Mouse (Mus musculus): Measurements from ENCODE around the gene Clta. TPM values are rescaled to one million over a fixed set of nuclear protein-coding genes. Genes with fewer than 3 reads are reported as not detected.
A peak's percentile ranks its signal among the peaks of the same experiment; 100 is the strongest.

Clta gene
- polyA plus RNA-seq, 1 experiment from 2014 or later, result 136 TPM

DNA sequence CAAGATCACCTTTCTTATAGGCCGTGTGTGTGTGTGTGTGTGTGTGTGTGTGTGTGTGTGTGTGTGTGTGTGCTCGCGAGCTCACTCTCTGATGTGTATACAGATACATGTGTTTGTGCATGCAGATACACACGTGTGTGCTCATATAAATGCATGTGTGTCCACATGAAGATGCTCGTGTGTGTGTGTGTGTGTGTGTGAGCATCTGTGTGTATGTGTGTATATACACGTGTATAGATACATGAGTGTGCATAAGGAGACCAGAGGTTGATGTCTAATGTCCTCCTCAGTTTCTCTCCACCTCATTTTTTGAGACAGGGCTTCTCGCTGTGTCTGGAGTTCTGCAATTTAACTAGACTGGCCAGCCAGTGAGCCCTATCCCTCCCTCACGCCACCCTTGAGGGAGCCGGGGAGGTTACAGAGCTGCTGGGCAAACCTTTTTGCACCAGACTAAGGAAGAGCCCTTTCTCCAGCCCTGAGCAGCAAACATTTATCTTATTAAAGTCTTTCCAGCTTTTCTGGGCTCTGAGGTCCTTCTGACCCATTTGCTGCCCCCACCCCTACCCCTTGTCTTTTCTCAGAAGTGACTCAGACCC, 32.6 kb upstream of the Clta start:
- Histone ChIP-seq H3K4me1 (ENCODE audit: insufficient read depth) (peaks cover 60% of the 10 kb centered on the region), H3K9ac (replicated peaks) (peak overlapping the region; percentile 27; the same call in 1 of the 2 replicates), H3K27me3 (ENCODE audit: insufficient read depth, low read length) (no peaks in the 10 kb centered on the region), H3K4me2 (ENCODE audit: low read depth, low read length) (peak overlapping the region; percentile 46), H3K4me3 (ENCODE audit: low read depth, low read length) (no peak overlapping the region), H3K36me3 (replicated peaks; ENCODE audit: insufficient read depth, low read length) (peaks cover 20% of the 10 kb centered on the region), H3K9me3 (ENCODE audit: low read length) (no peaks in the 10 kb centered on the region), H3K27ac (ENCODE audit: low read depth) (peak overlapping the region; percentile 88)
- 56% methylated on average over 9 of the region's 9 CpGs for WGBS (ENCODE audit: insufficient replicate concordance)
- TF ChIP-seq CTCF (IDR thresholded peaks at IDR 0.05; ENCODE audit: low read depth), result no peak
- no peak for TF ChIP-seq EP300 (IDR thresholded peaks at IDR 0.05; ENCODE audit: low read depth)
- DNase-seq (no peak), ATAC-seq (no peak)

DNA sequence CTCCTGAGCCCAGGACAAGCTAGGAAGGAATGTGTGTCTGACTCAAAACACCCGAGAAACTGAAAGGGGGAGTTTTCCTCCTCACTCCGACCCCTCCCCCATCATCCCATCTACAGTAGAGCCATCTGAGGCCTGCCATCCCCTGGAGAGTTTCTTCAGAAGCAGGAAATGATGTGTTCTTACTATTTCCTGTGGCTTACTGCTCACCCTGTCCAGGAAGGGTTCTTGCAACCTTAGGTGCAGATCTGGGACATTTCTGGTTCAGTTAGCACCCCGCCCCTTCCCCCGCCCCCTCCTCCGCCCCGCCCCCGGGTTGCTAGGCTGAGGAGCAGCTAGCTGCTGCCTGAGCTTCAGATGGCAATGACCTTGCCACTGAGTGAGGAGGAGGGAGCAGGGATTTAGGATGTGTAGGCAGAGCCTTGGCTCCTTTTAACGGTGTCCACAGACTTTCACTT, 32.1 kb upstream of the Clta start:
- Histone ChIP-seq H3K4me3 (ENCODE audit: low read depth, low read length) (no peak overlapping the region), H3K9me3 (ENCODE audit: low read length) (no peaks in the 10 kb centered on the region), H3K4me1 (ENCODE audit: insufficient read depth) (peaks cover 54% of the 10 kb centered on the region), H3K27me3 (ENCODE audit: insufficient read depth, low read length) (no peaks in the 10 kb centered on the region), H3K4me2 (ENCODE audit: low read depth, low read length) (peak overlapping the region; percentile 46), H3K9ac (replicated peaks) (peak overlapping the region; percentile 27; the same call in 1 of the 2 replicates), H3K27ac (ENCODE audit: low read depth) (peak overlapping the region; percentile 88), H3K36me3 (replicated peaks; ENCODE audit: insufficient read depth, low read length) (peaks cover 20% of the 10 kb centered on the region)
- WGBS (ENCODE audit: insufficient replicate concordance), result 3% methylated on average over 7 of the region's 8 CpGs
- peak; percentile 61 for ATAC-seq
- TF ChIP-seq CTCF (IDR thresholded peaks at IDR 0.05; ENCODE audit: low read depth) (no peak), EP300 (IDR thresholded peaks at IDR 0.05; ENCODE audit: low read depth) (peak; percentile 61)
- peak; percentile 89 for DNase-seq

GRCm38 (mm10) chr4:43973526-43973981, 30.7 kb upstream of the Clta start:
- WGBS (ENCODE audit: insufficient replicate concordance), result 32% methylated on average over 4 of the region's 4 CpGs
- Histone ChIP-seq H3K9me3 (ENCODE audit: low read length) (no peaks in the 10 kb centered on the region), H3K27me3 (ENCODE audit: insufficient read depth, low read length) (no peaks in the 10 kb centered on the region), H3K27ac (ENCODE audit: low read depth) (peak overlapping the region; percentile 45), H3K9ac (replicated peaks) (no peak overlapping the region), H3K4me1 (ENCODE audit: insufficient read depth) (peaks cover 46% of the 10 kb centered on the region), H3K4me3 (ENCODE audit: low read depth, low read length) (no peak overlapping the region), H3K4me2 (ENCODE audit: low read depth, low read length) (peak overlapping the region; percentile 14; the same call in 1 of the 2 replicates), H3K36me3 (replicated peaks; ENCODE audit: insufficient read depth, low read length) (peaks cover 18% of the 10 kb centered on the region)
- no peak; the same call in 1 of the 2 replicates for TF ChIP-seq EP300 (IDR thresholded peaks at IDR 0.05; ENCODE audit: low read depth)
- TF ChIP-seq CTCF (IDR thresholded peaks at IDR 0.05; ENCODE audit: low read depth), result no peak
- DNase-seq (no peak), ATAC-seq (peak; percentile 10)

DNA sequence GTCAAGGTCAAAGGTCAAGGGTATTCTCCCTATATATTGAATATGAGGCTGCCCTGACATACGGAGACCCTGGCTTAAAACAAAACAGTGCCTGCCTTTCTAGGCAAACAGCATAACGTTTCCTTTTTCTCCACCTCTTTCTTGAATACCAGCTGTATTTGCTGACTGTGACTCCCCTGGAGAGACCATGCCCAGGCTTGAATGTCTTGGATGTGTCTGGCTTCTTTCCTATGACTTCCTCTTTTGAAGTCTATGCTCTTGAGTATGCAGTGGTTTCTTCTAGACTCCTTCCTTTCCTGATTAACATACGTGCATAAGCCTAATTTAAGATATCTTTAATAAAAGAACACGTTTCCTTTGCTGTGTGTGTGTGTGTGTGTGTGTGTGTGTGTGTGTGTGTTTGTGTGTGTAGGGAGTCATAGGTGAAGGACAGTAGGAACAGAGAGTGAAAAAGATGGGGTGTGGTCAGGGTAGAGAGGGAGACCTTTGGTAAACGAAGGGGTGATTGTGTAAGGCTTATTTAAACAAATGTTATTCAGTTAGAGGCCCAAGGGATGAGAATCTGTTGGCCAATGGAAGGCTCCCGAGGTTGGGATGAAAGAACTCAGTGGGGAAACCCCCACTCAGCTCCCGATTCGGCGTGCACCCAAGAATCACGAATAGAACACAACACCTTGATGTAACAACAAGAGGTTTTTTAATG, 29.2 kb upstream of the Clta start:
- Histone ChIP-seq H3K27me3 (ENCODE audit: insufficient read depth, low read length) (no peaks in the 10 kb centered on the region), H3K4me2 (ENCODE audit: low read depth, low read length) (no peak overlapping the region), H3K9me3 (ENCODE audit: low read length) (no peaks in the 10 kb centered on the region), H3K9ac (replicated peaks) (no peak overlapping the region), H3K36me3 (replicated peaks; ENCODE audit: insufficient read depth, low read length) (peaks cover 15% of the 10 kb centered on the region), H3K4me3 (ENCODE audit: low read depth, low read length) (no peak overlapping the region), H3K4me1 (ENCODE audit: insufficient read depth) (peaks cover 49% of the 10 kb centered on the region), H3K27ac (ENCODE audit: low read depth) (peak overlapping the region; percentile 45)
- 44% methylated on average over 10 of the region's 10 CpGs for WGBS (ENCODE audit: insufficient replicate concordance)
- no peak for DNase-seq
- ATAC-seq, result peak; percentile 85
- TF ChIP-seq EP300 (IDR thresholded peaks at IDR 0.05; ENCODE audit: low read depth) (0 out of 2 replicates have a peak, but pooled peaks have one; percentile 25), CTCF (IDR thresholded peaks at IDR 0.05; ENCODE audit: low read depth) (no peak)

- Histone ChIP-seq H3K9me3 (ENCODE audit: low read length) (no peaks in the 10 kb centered on the region), H3K4me2 (ENCODE audit: low read depth, low read length) (no peak overlapping the region), H3K27ac (ENCODE audit: low read depth) (peak overlapping the region; percentile 46), H3K4me3 (ENCODE audit: low read depth, low read length) (no peak overlapping the region), H3K9ac (replicated peaks) (no peak overlapping the region), H3K4me1 (ENCODE audit: insufficient read depth) (peaks cover 49% of the 10 kb centered on the region), H3K27me3 (ENCODE audit: insufficient read depth, low read length) (no peaks in the 10 kb centered on the region), H3K36me3 (replicated peaks; ENCODE audit: insufficient read depth, low read length) (peaks cover 5% of the 10 kb centered on the region; the same call in 1 of the 2 replicates)
- ATAC-seq, result no peak
- 80% methylated on average over 6 of the region's 6 CpGs for WGBS (ENCODE audit: insufficient replicate concordance)
- no peak for DNase-seq
- TF ChIP-seq EP300 (IDR thresholded peaks at IDR 0.05; ENCODE audit: low read depth), result no peak
- no peak for TF ChIP-seq CTCF (IDR thresholded peaks at IDR 0.05; ENCODE audit: low read depth)
These were observed 28.0 kb upstream of the Clta start for GRCm38 (mm10) chr4:43976223-43976740.
